Mouse (Mus musculus): ENCODE data around the gene Nap1l4. TPM values are rescaled to one million over a fixed set of nuclear protein-coding genes. Genes with fewer than 3 reads are reported as not detected.
A peak's percentile ranks its signal among the peaks of the same experiment; 100 is the strongest.

Nap1l4 gene
- total RNA-seq, 2 experiments from 2014 or later: 167 to 189 TPM

DNA sequence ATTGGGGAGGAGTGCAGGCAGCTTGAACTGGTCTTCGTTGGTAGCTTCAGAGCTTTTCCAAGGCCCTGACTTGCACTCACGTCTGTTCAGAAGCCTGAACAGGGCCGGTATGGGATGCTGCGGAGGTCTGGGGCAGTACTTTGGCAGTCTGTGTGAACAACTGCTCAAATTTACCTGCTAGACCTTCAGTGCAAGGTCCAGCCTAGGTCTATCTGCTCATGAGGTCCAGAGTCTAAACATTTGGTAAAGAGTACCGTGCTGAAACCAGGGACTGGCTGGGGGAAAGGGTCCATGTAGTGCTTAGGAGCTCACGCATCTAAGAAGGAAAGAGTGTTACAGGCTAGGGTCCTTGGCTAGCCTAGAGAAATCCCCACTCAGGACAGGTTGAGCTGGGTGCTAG is 59.2 kb downstream of the Nap1l4 start:
- intact Hi-C loops (cut with DNase I): no loop called here
- DNase-seq: no peak

- no peak for DNase-seq
- intact Hi-C loops (cut with DNase I): no loop called here
Measured at GRCm38 (mm10) chr7:143482541-143482940, 66.4 kb downstream of the Nap1l4 start.

DNA sequence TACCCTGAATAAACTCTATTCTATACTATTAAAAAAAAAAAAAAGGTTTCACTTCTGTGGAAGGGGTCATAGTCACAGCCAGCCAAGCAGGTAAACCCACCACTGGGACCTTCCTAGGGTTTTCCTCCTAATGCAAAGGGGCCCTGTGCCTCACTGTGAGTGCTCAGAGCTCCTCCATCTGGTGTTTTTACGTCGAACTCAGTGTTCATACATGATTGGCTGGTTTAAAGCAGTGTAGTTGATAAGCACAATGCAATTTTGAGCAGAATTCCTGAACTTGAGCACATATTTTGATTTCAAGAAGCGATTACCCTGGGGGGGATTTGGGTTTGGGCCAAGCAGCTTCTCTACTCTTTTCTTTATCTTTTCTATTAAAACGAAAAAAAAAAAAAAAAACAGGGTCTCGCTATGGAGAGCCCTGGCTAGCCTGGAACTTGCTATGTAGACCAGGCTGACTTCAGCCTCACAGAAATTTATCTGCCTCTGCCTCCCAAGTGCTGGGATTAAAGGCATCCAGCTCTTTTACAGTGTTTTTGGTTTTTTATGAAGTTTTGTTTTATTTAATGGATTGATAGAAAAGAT is 67.0 kb downstream of the Nap1l4 start:
- no peak for DNase-seq
- intact Hi-C loops (cut with DNase I): loop anchor here (2.0 kb wide), 1 partner anchor 25 kb away; no protein-coding TSS in a partner anchor

- intact Hi-C loops (cut with DNase I): loop anchor here (2.0 kb wide), 1 partner anchor 26 kb away; no protein-coding TSS in a partner anchor
- peak; percentile 58 to 63 for DNase-seq
Measured at GRCm38 (mm10) chr7:143480498-143480897, 68.4 kb downstream of the Nap1l4 start.

DNA sequence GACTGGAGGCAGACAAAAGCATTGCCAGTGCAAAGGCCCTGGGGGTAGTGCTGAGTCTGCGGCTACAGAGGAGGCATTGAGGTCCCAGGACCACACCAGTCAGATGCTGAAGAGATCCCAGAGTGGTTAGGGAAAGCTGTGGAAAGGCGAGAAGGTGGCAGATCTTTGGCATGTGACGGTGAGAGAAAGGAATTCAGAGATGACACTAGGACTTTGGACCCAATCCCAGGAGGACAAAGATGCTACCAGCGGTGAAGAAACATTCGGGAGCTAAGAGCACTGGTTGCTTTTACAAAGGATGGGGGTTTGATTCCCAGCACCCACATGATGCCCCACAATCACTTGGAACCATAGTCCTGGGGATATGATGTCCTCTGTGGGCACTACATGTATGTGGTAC is 71.1 kb downstream of the Nap1l4 start:
- no peak for DNase-seq
- intact Hi-C loops (cut with DNase I): loop anchor here (1.0 kb wide), 1 partner anchor 276 kb away; no protein-coding TSS in a partner anchor

- DNase-seq: no peak
- intact Hi-C loops (cut with DNase I): loop anchor here (1.0 kb wide), 1 partner anchor 276 kb away; no protein-coding TSS in a partner anchor
Measured at GRCm38 (mm10) chr7:143476702-143477335, 72.1 kb downstream of the Nap1l4 start.

DNA sequence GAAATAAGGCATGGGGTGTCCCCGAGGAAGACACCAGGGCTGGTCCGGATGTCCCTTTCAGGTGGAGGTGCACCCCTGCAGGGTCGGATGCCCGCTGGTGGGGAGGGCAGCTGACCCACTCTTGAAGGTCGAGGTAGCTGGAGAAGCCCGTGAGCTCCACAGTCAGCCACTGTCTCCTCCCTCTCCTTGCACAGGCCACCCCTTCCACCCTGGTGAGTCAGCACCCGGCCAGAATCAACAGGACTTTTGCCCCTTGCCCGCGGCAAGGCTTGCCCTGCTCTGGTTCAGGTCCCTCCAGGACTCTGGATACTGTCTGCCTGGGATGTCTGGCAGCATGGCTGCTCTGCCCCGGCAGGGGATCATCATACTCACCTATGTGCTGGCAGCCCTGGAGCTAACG is 73.0 kb downstream of the Nap1l4 start:
- intact Hi-C loops (cut with DNase I): no loop called here
- no peak for DNase-seq

- DNase-seq: no peak
- intact Hi-C loops (cut with DNase I): loop anchor here (5.0 kb wide), 1 partner anchor 378 kb away; no protein-coding TSS in a partner anchor
Measured at GRCm38 (mm10) chr7:143474811-143475210, 74.1 kb downstream of the Nap1l4 start.

DNA sequence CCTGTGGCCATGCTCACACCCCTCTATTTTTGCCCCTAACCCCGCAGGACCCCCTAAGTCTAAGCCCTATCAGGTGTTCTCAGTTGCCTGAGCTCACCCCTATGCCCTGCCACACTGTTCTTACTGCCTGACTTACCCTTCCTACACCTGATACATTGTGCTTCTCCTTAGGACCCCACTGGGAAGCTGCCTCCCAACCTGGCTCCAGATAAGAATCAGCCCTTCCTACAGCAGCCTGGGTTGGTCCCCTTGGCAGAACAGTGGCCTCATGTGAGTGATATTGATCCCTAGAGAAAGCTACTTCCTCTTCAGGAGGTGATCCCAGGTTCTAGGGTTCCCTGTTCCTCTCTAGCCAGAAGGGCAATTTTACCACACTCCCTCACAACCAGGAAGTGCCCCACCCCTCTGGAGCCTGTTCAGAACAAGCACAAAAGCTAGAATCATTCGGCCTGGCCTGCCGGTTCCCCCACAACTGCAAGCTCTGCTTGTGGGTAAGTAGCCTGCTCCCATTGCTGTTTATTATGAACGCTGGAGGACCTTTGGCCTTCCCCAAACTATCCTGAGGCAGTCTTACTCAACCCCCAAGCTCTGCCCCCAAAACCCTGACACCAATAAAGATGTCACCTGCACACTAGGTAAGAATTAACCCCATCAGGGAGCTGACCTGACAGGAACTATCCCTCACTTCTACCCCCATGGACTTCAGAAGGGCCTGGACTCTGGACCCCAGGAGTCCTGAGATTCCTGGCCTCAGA is 75.4 kb downstream of the Nap1l4 start, which contains the start of gene Slc22a18:
Gene Slc22a18, plus strand, starts transcription at position 390 of the 755 bp plus-strand sequence.
- intact Hi-C loops (cut with DNase I): loop anchor here (5.0 kb wide), 1 partner anchor 376 kb away; no protein-coding TSS in a partner anchor
- DNase-seq: peak in 1 of 2 experiments; percentile 31

- intact Hi-C loops (cut with DNase I): loop anchor here (5.0 to 10.0 kb wide), 2 partner anchors 373 to 465 kb away; partner anchors contain the start of gene Tspan32
- peak; percentile 59 to 74 for DNase-seq
Measured at GRCm38 (mm10) chr7:143469946-143470345, 79.0 kb downstream of the Nap1l4 start.

DNA sequence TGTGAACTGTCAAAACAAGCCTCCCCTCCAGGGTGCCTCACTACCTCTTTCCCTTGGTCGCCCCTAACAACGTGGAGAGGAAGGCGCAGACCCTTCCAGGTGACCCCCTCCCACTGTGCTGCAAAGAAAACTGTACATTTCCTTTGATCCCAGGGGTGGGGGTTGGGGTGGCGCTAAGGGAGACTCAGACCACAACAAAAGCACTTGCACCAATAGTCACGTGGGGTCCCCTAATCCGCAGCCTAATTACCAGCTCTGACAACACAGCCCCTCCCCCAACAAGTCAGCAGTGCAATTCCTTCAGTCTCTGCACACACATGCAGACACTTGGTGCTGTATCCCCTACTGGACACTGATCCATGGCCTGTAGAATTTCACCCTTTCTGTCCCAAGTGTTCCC is 81.2 kb downstream of the Nap1l4 start:
- intact Hi-C loops (cut with DNase I): loop anchor here (10.0 kb wide), 1 partner anchor 463 kb away; the partner anchor contains the start of gene Tspan32
- no peak for DNase-seq

DNA sequence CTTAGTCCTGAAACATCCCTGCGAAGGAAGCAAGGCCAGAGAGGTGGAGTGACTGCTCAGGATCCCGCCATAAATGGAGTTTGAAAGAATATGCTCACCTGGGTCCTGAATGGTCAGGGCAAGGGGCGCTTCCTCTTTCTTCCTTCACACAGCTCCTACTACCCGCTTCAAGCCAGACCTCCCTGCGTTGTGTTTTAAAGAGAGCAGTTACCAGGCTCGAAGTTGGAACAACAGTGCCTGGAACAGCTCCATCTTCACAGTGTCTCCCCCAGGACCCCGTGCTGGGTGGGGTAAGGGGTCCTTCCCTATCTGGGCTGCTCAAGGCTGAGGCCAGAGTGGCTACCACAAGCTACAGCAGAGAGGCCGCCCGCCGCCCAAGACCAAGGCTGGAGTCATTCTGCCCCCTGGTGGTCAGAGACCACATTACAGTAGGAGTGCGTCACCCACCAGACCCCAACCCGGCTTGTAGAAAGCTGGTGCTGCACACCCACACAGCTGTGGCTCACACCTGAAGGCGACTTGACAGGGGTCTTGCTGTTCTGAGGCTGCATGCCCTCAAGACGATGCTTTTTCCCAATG is 82.7 kb downstream of the Nap1l4 start:
- peak; percentile 77 to 79 for DNase-seq
- intact Hi-C loops (cut with DNase I): loop anchor here (1.0 to 10.0 kb wide), 2 partner anchors 313 to 461 kb away; partner anchors contain the start of gene Tspan32

- intact Hi-C loops (cut with DNase I): loop anchor here (5.0 to 10.0 kb wide), 3 partner anchors 103 to 460 kb away; partner anchors contain the start of gene Tspan32
- no peak for DNase-seq
Measured at GRCm38 (mm10) chr7:143464811-143465560, 83.9 kb downstream of the Nap1l4 start.

DNA sequence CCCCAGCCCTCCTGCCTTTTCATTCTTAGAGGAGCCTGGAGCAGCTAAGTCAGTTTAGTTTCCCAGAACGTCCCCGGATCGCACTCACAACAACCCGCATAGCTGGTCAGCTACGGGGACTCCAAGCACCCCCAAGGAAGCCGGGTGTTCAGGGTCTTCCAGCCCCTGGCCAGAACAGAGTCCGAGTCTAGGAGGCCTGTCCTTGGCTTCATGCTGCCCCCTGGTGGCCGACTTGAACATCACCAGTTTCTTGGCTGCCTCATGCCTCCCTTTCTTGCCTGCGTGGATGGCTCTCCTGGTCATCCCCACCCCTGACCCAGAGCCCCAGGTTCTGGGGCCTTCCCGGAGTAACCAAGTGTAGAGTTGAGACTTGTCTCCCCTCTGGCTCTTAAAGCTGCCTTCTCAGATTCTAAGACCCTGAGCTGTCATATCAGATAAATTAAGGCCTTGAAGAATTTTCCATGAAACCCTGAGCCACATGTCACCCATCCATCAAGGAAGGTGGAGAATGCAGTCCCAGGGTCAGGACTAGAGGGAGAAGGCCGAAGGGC is 85.0 kb downstream of the Nap1l4 start:
- peak; percentile 73 to 78 for DNase-seq
- intact Hi-C loops (cut with DNase I): loop anchor here (5.0 to 10.0 kb wide), 3 partner anchors 102 to 459 kb away; partner anchors contain the start of gene Tspan32

Small RNA genes lying within 50 kb of the gene (microRNA-seq; reads per million reads assigned to microRNA genes)
- 0 to 0.74 reads per million in 2 experiments for gene Mir7064

Other genes starting within 250 kb of the Nap1l4 start
- 10 to 100 TPM; 43.2 to 98.2 TPM for gene Cdkn1c, start 88.1 kb downstream of the Nap1l4 start, total RNA-seq (2021)
- under 1 TPM in 1 of 2 experiments, not detected in 1; 0.25 TPM for gene Slc22a18, start 75.4 kb downstream of the Nap1l4 start, total RNA-seq (2021)
- not detected for gene Phlda2, start 46.0 kb downstream of the Nap1l4 start, total RNA-seq (2021)
- 10 to 100 TPM; 33.9 to 38.6 TPM for gene Cars, start 51.0 kb upstream of the Nap1l4 start, total RNA-seq (2021)
- under 1 TPM; 0.10 to 0.20 TPM for gene Tnfrsf26, start 79.6 kb upstream of the Nap1l4 start, total RNA-seq (2021)
- gene Tnfrsf22, start 100.6 kb upstream of the Nap1l4 start, total RNA-seq (2021): 1 to 10 TPM; 1.5 to 2.0 TPM
- 1 to 10 TPM; 2.7 to 3.3 TPM for gene Tnfrsf23, start 136.8 kb upstream of the Nap1l4 start, total RNA-seq (2021)
- 10 to 100 TPM; 14.6 to 15.2 TPM for gene Osbpl5, start 207.9 kb upstream of the Nap1l4 start, total RNA-seq (2021)
- not detected for gene Mrgprg, start 217.9 kb upstream of the Nap1l4 start, total RNA-seq (2021)
- under 1 TPM; 0.43 to 0.54 TPM for gene Mrgpre, start 235.4 kb upstream of the Nap1l4 start, total RNA-seq (2021)

Measured in gastrocnemius, postnatal 36 days (tissue).